Mouse (Mus musculus) liver, adult 2 months (tissue): ENCODE results near the gene Ambn.

ENCODE experiments used
- CTCF ChIP-seq: fragments of 200-500 bp; IDR thresholded peaks from 2 replicates; pipeline ENCODE4 v1.5.1; 2011; ENCODE audit warnings: low read depth, low read length, control low read depth
- POLR2A ChIP-seq: fragments of 200-500 bp; IDR thresholded peaks from 2 replicates; pipeline ENCODE4 v1.6.1; 2011; ENCODE audit warnings: low read length, control low read depth; ENCODE audit not compliant: insufficient read depth; ENCODE audit errors: extremely low read depth

GRCm38 (mm10) chr5:88487675-88488074 is 31.9 kb downstream of the Ambn start, which contains the start of gene Enam:
- TF ChIP-seq POLR2A (no peak), CTCF (no peak)
